Mouse (Mus musculus) intestine, embryonic 14.5 days (tissue): Measurements from ENCODE around the gene Chadl. TPM values are rescaled to one million over a fixed set of nuclear protein-coding genes. Genes with fewer than 3 reads are reported as not detected.
"Not testable (repeated sequence)": the region's sequence is repeated elsewhere in the genome, so short reads cannot be mapped to it uniquely, and the experiment has no call there.

ENCODE experiments used
- ATAC-seq: fragments of 200-750 bp; cut with Nextera tagmentation; replicated peaks from 2 replicates; pipeline ENCODE4 v1.8.0; 2017; ENCODE audit warnings: low read depth, moderate number of reproducible peaks, moderate TSS enrichment, moderate library complexity; ENCODE audit not compliant: low FRiP score, low TSS enrichment
- DNase-seq: peaks from one replicate; pipeline ENCODE4 v3.0.0-alpha.2; 2018; ENCODE audit warnings: low spot score
- H3K27ac ChIP-seq: fragments of 300-500 bp; sonication (generic); 2 replicates; pipeline ENCODE4 v1.5.1; 2014; ENCODE audit warnings: low read depth, mild to moderate bottlenecking, control low read depth
- H3K27me3 ChIP-seq: fragments of 300-500 bp; sonication (generic); replicated peaks from 2 replicates; pipeline ENCODE4 v1.6.1; 2014; ENCODE audit warnings: low read length, control low read depth; ENCODE audit not compliant: control insufficient read depth, insufficient read depth
- H3K36me3 ChIP-seq: fragments of 300-500 bp; sonication (generic); 2 replicates; pipeline ENCODE4 v1.6.1; 2014; ENCODE audit warnings: low read length, control low read depth; ENCODE audit not compliant: control insufficient read depth, insufficient read depth
- H3K4me1 ChIP-seq: fragments of 300-500 bp; sonication (generic); replicated peaks from 2 replicates; pipeline ENCODE4 v1.6.1; 2014; ENCODE audit warnings: low read length, control low read depth, mixed read lengths; ENCODE audit not compliant: control insufficient read depth, insufficient read depth
- H3K4me2 ChIP-seq: fragments of 300-500 bp; sonication (generic); 2 replicates; pipeline ENCODE4 v1.6.1; 2014; ENCODE audit warnings: low read length
- H3K4me3 ChIP-seq: fragments of 300-500 bp; sonication (generic); 2 replicates; pipeline ENCODE4 v1.5.1; 2014; ENCODE audit warnings: low read depth, low read length, control low read depth, mixed read lengths
- H3K9ac ChIP-seq: fragments of 300-500 bp; sonication (generic); 2 replicates; pipeline ENCODE4 v1.6.1; 2014; ENCODE audit warnings: mild to moderate bottlenecking, low read length
- H3K9me3 ChIP-seq: fragments of 300-500 bp; sonication (generic); 2 replicates; pipeline ENCODE4 v1.6.1; 2016; ENCODE audit warnings: low read length, control low read depth; ENCODE audit not compliant: control insufficient read depth
- WGBS: fragments of 180-500 bp; shearing (Covaris S2); extraction: QIAGEN DNeasy Blood & Tissue Kit; methylation state at CpG from one replicate; pipeline ENCODE4 v1.1.7; 2014; 5-methylcytosine and 5-hydroxymethylcytosine counted together
- polyA plus RNA-seq: library from polyadenylated mRNA; unstranded; fragments of >200 nt; fragmentation: Nextera tagmentation; extraction: Ambion mirVana; gene quantifications from 2 replicates; pipeline ENCODE4 v1.2.1, GENCODE M21; 2014

The Chadl gene
- 4.7 and 5.1 TPM in 2 replicates for polyA plus RNA-seq

DNA sequence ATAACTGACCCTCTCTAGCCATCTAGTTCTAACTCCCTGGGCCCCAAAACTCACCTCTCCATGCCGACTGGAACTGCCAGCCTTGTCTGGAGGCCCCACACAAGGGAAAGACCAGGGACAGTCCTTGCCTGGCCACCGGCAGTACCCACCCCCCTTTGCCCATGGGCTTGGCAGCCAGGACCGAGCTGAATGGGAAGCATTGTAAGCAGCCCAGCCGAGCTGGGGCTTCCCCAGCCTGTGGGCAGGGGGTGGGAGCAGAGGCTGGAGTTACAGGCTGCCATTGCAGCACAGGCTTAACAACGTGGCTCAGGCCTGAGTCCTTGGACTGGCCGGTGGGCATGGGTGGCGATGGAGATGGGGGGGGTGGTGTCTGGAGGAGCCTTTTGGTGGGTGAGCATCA lies at the start of gene Chadl:
Gene Chadl, minus strand, starts transcription at position 113 of the 400 bp plus-strand sequence.
- WGBS, result 62% methylated on average over 7 of the region's 7 CpGs
- ATAC-seq, result no peak
- no peak for DNase-seq
- Histone ChIP-seq H3K9me3 (no peaks in the 10 kb centered on the region), H3K4me3 (no peak within 1 kb of the TSS), H3K27me3 (peaks cover 31% of the 10 kb centered on the region), H3K9ac (no peak within 1 kb of the TSS), H3K36me3 (no peaks in the 10 kb centered on the region), H3K4me1 (0 out of 2 replicates have a peak, but pooled peaks cover 5% of the 10 kb centered on the region), H3K27ac (no peak within 1 kb of the TSS), H3K4me2 (no peak within 1 kb of the TSS)

GRCm38 (mm10) chr15:81745601-81746114 lies 48.6 kb upstream of the Chadl start:
- peak overlapping the region; percentile 84 for H3K4me2 ChIP-seq
- under 1% methylated on average over 33 of the region's 33 CpGs for WGBS
- H3K9me3 ChIP-seq, result no peaks in the 10 kb centered on the region
- DNase-seq (peak; percentile 85), ATAC-seq (peak; percentile 63)
- peak overlapping the region; percentile 90 for H3K9ac ChIP-seq
- peak overlapping the region; percentile 90 for H3K4me3 ChIP-seq
- peaks cover 5% of the 10 kb centered on the region; the same call in 1 of the 2 replicates for H3K4me1 ChIP-seq
- no peaks in the 10 kb centered on the region for H3K27me3 ChIP-seq
- H3K27ac ChIP-seq, result peak overlapping the region; percentile 81
- H3K36me3 ChIP-seq, result no peaks in the 10 kb centered on the region

DNA sequence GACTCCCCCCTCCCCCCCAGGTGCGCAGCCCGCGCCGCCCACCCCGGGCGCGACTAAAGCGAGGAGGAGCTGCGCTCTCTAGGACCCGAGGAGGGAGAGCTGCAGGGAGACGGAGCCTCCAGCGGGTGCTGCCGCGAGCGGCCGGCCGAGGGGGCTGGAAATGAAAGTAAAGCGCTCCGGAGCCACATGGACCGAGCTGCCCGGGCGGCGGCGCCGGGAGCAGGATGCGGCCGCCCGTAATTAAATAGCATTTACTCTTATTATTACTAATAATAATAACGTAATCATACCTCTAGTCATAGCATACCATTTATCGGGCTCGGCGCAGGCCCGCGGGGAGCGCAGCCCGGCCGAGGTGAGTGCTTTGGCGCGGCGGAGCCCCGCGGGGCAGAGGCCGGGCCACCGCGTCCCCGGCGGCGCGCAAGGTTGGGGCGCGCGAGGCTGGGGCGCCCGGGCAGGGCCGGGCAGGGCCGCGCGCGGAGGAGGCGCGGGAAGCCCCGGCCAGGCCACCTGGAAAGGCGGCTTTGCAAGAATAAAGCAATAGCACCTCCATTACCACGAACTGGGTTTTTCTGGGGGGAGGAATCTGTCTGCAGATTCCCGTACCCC lies 48.0 kb upstream of the Chadl start, which contains the start of the genes Zc3h7b and Rangap1:
Gene Zc3h7b, plus strand, starts transcription at position 66 of the 609 bp plus-strand sequence.
Gene Rangap1, minus strand, starts transcription at position 539 of the 609 bp plus-strand sequence.
- Histone ChIP-seq H3K4me1 (peaks cover 5% of the 10 kb centered on the region; the same call in 1 of the 2 replicates), H3K36me3 (no peaks in the 10 kb centered on the region), H3K9me3 (no peaks in the 10 kb centered on the region), H3K27me3 (no peaks in the 10 kb centered on the region), H3K4me3 (peak within 1 kb of the TSS; percentile 90), H3K4me2 (peak within 1 kb of the TSS; percentile 84), H3K9ac (peak within 1 kb of the TSS; percentile 90), H3K27ac (peak within 1 kb of the TSS; percentile 81)
- peak; percentile 86 for ATAC-seq
- DNase-seq, result peak; percentile 90
- WGBS, result under 1% methylated on average over 65 of the region's 65 CpGs

DNA sequence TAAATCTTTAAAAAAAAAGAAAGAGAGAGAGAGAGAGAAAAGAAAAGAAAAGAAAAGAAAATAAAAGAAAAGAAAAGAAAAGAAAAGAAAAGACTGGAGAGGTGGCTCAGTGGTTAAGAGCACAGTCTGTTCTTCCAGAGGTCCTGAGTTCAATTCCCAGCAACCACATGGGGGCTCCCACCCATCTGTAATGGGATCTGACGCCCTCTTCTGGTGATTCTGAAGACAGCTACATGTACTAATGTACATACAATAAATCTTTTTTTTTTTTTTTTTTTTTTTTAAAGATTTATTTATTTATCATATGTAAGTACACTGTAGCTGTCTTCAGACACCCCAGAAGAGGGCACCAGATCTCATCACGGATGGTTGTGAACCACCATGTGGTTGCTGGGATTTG lies 45.3 kb upstream of the Chadl start:
- not testable (repeated sequence) for H3K9me3 ChIP-seq, H3K27ac ChIP-seq, H3K4me3 ChIP-seq, H3K4me2 ChIP-seq, DNase-seq, H3K27me3 ChIP-seq, H3K9ac ChIP-seq, H3K36me3 ChIP-seq, H3K4me1 ChIP-seq, ATAC-seq
- 45% methylated on average over 2 of the region's 2 CpGs for WGBS

GRCm38 (mm10) chr15:81739924-81740323 lies 42.8 kb upstream of the Chadl start:
- H3K27ac ChIP-seq, result no peak overlapping the region
- DNase-seq (no peak), ATAC-seq (no peak)
- H3K9me3 ChIP-seq, result no peaks in the 10 kb centered on the region
- no peak overlapping the region for H3K4me3 ChIP-seq
- no peak overlapping the region for H3K4me2 ChIP-seq
- H3K9ac ChIP-seq, result no peak overlapping the region
- no peaks in the 10 kb centered on the region for H3K27me3 ChIP-seq
- 6% methylated on average over 2 of the region's 2 CpGs for WGBS
- H3K36me3 ChIP-seq, result no peaks in the 10 kb centered on the region
- no peaks in the 10 kb centered on the region for H3K4me1 ChIP-seq

DNA sequence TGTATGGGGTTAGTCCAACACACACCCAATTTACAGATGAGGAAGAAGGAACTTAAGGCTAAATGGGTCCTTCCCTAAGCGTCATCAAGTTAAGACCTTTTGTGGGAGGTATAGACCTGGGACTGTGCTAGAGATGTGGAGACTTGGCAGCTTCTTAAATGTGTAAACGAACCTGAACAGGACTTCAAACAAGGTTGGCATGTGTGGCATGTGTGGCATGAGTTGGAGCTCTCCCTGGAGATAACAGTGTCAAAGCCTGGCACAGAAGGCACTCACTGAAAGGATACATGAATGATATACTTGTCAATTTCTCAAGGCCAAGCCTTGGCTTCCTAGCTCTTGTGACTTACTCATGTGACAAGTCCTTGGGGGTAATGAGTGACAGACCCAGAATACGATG lies 42.2 kb upstream of the Chadl start:
- 69% methylated on average over 3 of the region's 3 CpGs for WGBS
- Histone ChIP-seq H3K27ac (no peak overlapping the region), H3K9me3 (no peaks in the 10 kb centered on the region), H3K4me2 (no peak overlapping the region), H3K9ac (no peak overlapping the region), H3K27me3 (no peaks in the 10 kb centered on the region), H3K36me3 (no peaks in the 10 kb centered on the region), H3K4me1 (no peaks in the 10 kb centered on the region), H3K4me3 (no peak overlapping the region)
- ATAC-seq (no peak), DNase-seq (no peak)

DNA sequence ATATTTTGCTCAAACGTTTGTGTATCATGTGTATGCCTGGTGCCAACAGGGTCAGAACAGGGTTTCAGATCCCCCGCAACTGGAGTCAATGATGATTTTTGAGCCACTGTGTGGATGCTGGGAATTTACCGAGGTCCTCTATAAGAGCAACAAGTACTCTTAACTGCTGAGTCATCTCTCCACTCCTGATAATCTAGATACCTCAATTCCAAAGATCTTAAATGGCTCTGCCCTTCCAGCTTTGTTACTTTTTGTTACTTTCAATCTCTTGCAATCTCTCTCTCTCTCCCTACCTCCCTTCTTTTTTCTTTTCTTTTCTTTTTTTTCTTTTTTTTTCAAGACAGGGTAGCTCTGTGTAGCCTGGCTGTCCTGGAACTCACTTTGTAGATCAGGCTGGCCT lies 38.0 kb upstream of the Chadl start:
- Histone ChIP-seq H3K9ac (no peak overlapping the region), H3K27me3 (no peaks in the 10 kb centered on the region), H3K9me3 (no peaks in the 10 kb centered on the region), H3K4me2 (no peak overlapping the region), H3K4me3 (no peak overlapping the region), H3K4me1 (no peaks in the 10 kb centered on the region), H3K36me3 (no peaks in the 10 kb centered on the region), H3K27ac (no peak overlapping the region)
- DNase-seq (no peak), ATAC-seq (no peak)
- WGBS, result 59% methylated on average over 3 of the region's 3 CpGs

- ATAC-seq (peak; percentile 97), DNase-seq (peak; percentile 93)
- no peaks in the 10 kb centered on the region for H3K27me3 ChIP-seq
- H3K4me3 ChIP-seq, result peak overlapping the region; percentile 98
- peak overlapping the region; percentile 59; the same call in 1 of the 2 replicates for H3K27ac ChIP-seq
- no peaks in the 10 kb centered on the region for H3K9me3 ChIP-seq
- 5% methylated on average over 40 of the region's 41 CpGs for WGBS
- peak overlapping the region; percentile 62 for H3K4me2 ChIP-seq
- peak overlapping the region; percentile 87 for H3K9ac ChIP-seq
- H3K36me3 ChIP-seq, result 0 out of 2 replicates have a peak, but pooled peaks cover 6% of the 10 kb centered on the region
- peaks cover 14% of the 10 kb centered on the region for H3K4me1 ChIP-seq
These were observed 32.9 kb upstream of the Chadl start for GRCm38 (mm10) chr15:81729792-81730635.
